Mouse (Mus musculus) subcutaneous adipose tissue, adult 2 months (tissue): Measurements from ENCODE around the gene Sec14l3. TPM values are rescaled to one million over a fixed set of nuclear protein-coding genes. Genes with fewer than 3 reads are reported as not detected.

Source experiments
- polyA plus RNA-seq: library from polyadenylated mRNA; depleted of rRNA; stranded (reverse); fragments of >200 nt; gene quantifications from 2 replicates; pipeline ENCODE4 v1.2.3, GENCODE M21; 2012; ENCODE audit warnings: low replicate concordance; rRNA removed

Gene Sec14l3
- 0.07 TPM in 1 of 2 replicates, not detected in the other for polyA plus RNA-seq

GRCm38 (mm10) chr11:4064627-4065122 is at the start of gene Sec14l3:
Gene Sec14l3, plus strand, starts transcription at chr11:4064841.

GRCm38 (mm10) chr11:4031126-4031941 is 33.3 kb upstream of the Sec14l3 start, which contains the start of gene Sec14l4:
Gene Sec14l4, plus strand, starts transcription at chr11:4031462.

GRCm38 (mm10) chr11:4095171-4096053 is 30.8 kb downstream of the Sec14l3 start, which contains the start of gene Mtfp1:
Gene Mtfp1, minus strand, starts transcription at chr11:4095445.

GRCm38 (mm10) chr11:4122742-4123579 is 58.3 kb downstream of the Sec14l3 start, which contains the start of gene Sec14l2:
Gene Sec14l2, minus strand, starts transcription at chr11:4123415.

Other genes with a start within 250 kb of the Sec14l3 start
- 2.4 and 4.8 TPM in 2 replicates for gene Osbp2, start 200.9 kb upstream of the Sec14l3 start, polyA plus RNA-seq
- 0.76 and 0.80 TPM in 2 replicates for gene 4921536K21Rik, start 169.7 kb upstream of the Sec14l3 start, polyA plus RNA-seq
- gene Dusp18, start 169.6 kb upstream of the Sec14l3 start, polyA plus RNA-seq, result 11.0 and 16.4 TPM in 2 replicates
- 14.7 and 14.8 TPM in 2 replicates for gene Slc35e4, start 150.2 kb upstream of the Sec14l3 start, polyA plus RNA-seq
- 208 and 346 TPM in 2 replicates for gene Tcn2, start 132.7 kb upstream of the Sec14l3 start, polyA plus RNA-seq
- 37.2 and 61.0 TPM in 2 replicates for gene Pes1, start 100.9 kb upstream of the Sec14l3 start, polyA plus RNA-seq
- not detected in 2 replicates for gene 4930556J24Rik, start 88.1 kb upstream of the Sec14l3 start, polyA plus RNA-seq
- 0.49 and 10.0 TPM in 2 replicates for gene Gal3st1, start 81.2 kb upstream of the Sec14l3 start, polyA plus RNA-seq
- 0.58 and 1.5 TPM in 2 replicates for gene Sec14l4, start 33.4 kb upstream of the Sec14l3 start, polyA plus RNA-seq
- gene Mtfp1, start 30.6 kb downstream of the Sec14l3 start, polyA plus RNA-seq, result 13.4 and 16.3 TPM in 2 replicates
- 1.0 and 1.6 TPM in 2 replicates for gene Sec14l2, start 58.6 kb downstream of the Sec14l3 start, polyA plus RNA-seq
- 37.3 and 38.1 TPM in 2 replicates for gene Rnf215, start 70.4 kb downstream of the Sec14l3 start, polyA plus RNA-seq
- 11.2 and 17.5 TPM in 2 replicates for gene Ccdc157, start 95.5 kb downstream of the Sec14l3 start, polyA plus RNA-seq
- gene Sf3a1, start 95.5 kb downstream of the Sec14l3 start, polyA plus RNA-seq, result 15.5 and 41.9 TPM in 2 replicates
- 40.4 and 54.8 TPM in 2 replicates for gene Tbc1d10a, start 121.9 kb downstream of the Sec14l3 start, polyA plus RNA-seq
- gene Castor1, start 153.4 kb downstream of the Sec14l3 start, polyA plus RNA-seq, result 14.6 and 53.9 TPM in 2 replicates
- 0.43 and 0.66 TPM in 2 replicates for gene Osm, start 171.6 kb downstream of the Sec14l3 start, polyA plus RNA-seq
- gene Lif, start 192.7 kb downstream of the Sec14l3 start, polyA plus RNA-seq, result 1.9 and 5.8 TPM in 2 replicates